Mouse (Mus musculus) testis, adult 2 months (tissue): ENCODE measurements at regions not wholly inside any gene's neighbourhood (a gene's known extent, or its start where the extent isn't known, plus 50 kb on each side); places are given as distances from the start of the nearest gene placed in this dataset.

Source experiments
- H3K27ac ChIP-seq: fragments of 200-500 bp; 2 replicates; pipeline ENCODE4 v1.5.1; 2012; ENCODE audit warnings: low read depth, low read length; ENCODE audit not compliant: control insufficient read depth, insufficient read depth
- H3K27me3 ChIP-seq: fragments of 200-500 bp; 2 replicates; pipeline ENCODE4 v1.6.1; 2012; ENCODE audit warnings: mild to moderate bottlenecking, low read length, moderate library complexity; ENCODE audit not compliant: control insufficient read depth, insufficient read depth
- H3K36me3 ChIP-seq: fragments of 200-500 bp; 2 replicates; pipeline ENCODE4 v1.6.1; 2012; ENCODE audit warnings: mild to moderate bottlenecking, low read length; ENCODE audit not compliant: control insufficient read depth, insufficient read depth
- H3K4me1 ChIP-seq: fragments of 200-500 bp; 2 replicates; pipeline ENCODE4 v1.6.1; 2012; ENCODE audit warnings: low read length; ENCODE audit not compliant: control insufficient read depth, insufficient read depth
- H3K4me3 ChIP-seq: fragments of 200-500 bp; 2 replicates; pipeline ENCODE4 v1.5.1; 2012; ENCODE audit warnings: low read depth, mild to moderate bottlenecking, low read length, moderate library complexity, mixed read lengths; ENCODE audit not compliant: control insufficient read depth
- CTCF ChIP-seq: fragments of 200-500 bp; IDR thresholded peaks from 2 replicates; pipeline ENCODE4 v1.5.1; 2012; ENCODE audit warnings: low read depth, mild to moderate bottlenecking, inconsistent platforms, low read length, moderate library complexity; ENCODE audit not compliant: control insufficient read depth, insufficient read depth, insufficient replicate concordance
- POLR2A ChIP-seq: fragments of 200-500 bp; IDR thresholded peaks from 2 replicates; pipeline ENCODE4 v1.6.1; 2012; ENCODE audit warnings: low read depth, mild to moderate bottlenecking, inconsistent platforms, low read length, moderate library complexity; ENCODE audit not compliant: control insufficient read depth

DNA sequence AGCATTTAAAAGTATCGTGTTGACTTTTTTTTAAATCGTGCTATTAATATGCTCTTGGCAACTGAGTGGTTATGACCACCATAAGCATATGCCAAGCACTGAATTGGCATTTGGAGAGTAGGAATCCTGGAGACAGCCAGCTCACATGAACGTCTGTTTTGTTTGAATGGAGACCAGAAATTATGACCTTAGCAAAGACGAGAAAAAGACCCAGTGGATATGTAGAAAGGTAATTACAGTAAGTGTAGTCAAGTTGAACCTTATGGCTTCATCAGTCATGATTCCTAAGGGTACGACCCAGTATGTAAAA, 308.8 kb upstream of the Mpped2 start:
- no peaks in the 10 kb centered on the region; the same call in 1 of the 2 replicates for H3K4me1 ChIP-seq
- H3K27ac ChIP-seq = no peak overlapping the region
- no peaks in the 10 kb centered on the region for H3K36me3 ChIP-seq
- no peaks in the 10 kb centered on the region for H3K27me3 ChIP-seq
- no peak for TF ChIP-seq POLR2A
- TF ChIP-seq CTCF = no peak
- H3K4me3 ChIP-seq = no peak overlapping the region

DNA sequence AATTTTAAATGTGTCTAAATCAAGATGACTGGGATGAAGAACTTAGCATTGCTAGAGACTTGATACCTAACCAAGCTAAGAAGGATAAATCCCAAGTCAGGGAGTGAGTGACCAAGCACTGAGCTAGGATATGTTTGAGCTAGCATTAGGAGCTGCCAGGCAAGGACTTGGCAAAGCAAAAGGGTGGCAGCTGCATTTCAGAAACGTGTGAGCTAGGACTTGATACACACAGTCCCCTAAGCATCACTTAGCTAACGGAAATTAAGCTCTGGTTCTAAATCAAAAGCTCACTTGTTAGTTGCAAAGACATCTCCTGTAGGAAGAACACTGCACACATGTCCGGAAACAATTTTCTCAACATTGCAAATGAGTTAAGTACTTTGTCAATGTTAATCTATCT, 308.2 kb upstream of the Mpped2 start:
- TF ChIP-seq CTCF (no peak), POLR2A (no peak)
- Histone ChIP-seq H3K4me3 (no peak overlapping the region), H3K27me3 (no peaks in the 10 kb centered on the region), H3K4me1 (no peaks in the 10 kb centered on the region; the same call in 1 of the 2 replicates), H3K36me3 (no peaks in the 10 kb centered on the region), H3K27ac (no peak overlapping the region)

DNA sequence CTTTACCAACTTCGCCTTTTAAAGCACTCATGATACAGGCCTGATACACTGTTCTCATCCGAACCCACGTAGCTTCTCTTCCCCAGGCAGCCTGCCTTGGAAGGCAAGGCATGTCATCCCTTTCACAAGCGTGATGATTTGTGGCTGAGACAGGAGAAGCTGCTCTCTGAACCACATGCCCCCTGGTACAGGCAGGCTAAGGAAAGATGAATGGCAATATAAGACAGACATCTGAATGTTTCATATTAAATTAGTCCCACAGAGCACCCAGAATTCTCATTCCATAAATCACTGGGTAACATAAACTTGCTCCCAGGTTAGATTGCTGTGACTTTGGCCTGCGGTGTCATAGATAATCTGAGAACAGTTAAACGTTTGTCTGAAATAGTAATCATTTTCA, 280.9 kb upstream of the Mpped2 start:
- no peaks in the 10 kb centered on the region for H3K27me3 ChIP-seq
- H3K27ac ChIP-seq = no peak overlapping the region
- no peaks in the 10 kb centered on the region for H3K4me1 ChIP-seq
- H3K36me3 ChIP-seq = no peaks in the 10 kb centered on the region
- no peak overlapping the region for H3K4me3 ChIP-seq
- TF ChIP-seq CTCF (no peak), POLR2A (no peak)

DNA sequence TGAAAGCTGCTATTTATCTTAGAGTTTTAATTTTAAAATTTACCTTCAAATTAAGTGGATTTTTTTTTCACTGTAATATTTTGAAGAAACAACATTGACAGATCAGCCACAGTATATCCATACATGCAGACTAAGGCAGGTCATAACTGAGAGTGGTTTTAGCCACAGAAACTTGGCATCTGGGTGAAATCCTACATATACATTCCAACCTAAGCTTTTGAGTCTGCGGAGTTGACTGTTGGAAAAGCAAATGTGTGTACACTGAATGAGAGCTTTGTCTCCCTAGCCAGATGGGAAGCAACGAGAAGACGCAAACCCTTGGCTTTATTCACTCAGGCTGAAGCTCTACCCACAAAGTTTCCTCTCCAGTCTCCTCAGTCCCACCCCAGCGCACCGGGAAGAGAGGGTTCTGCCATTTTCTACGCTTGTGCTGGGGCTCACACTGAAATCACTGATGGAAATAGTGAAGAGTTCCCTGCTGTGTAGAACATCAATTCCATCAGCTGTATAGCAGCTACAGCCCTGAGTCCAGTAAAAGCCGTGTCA, 277.5 kb upstream of the Mpped2 start:
- H3K4me3 ChIP-seq = no peak overlapping the region
- H3K27ac ChIP-seq = no peak overlapping the region
- H3K36me3 ChIP-seq = no peaks in the 10 kb centered on the region
- no peaks in the 10 kb centered on the region for H3K4me1 ChIP-seq
- TF ChIP-seq CTCF (no peak), POLR2A (no peak)
- H3K27me3 ChIP-seq = no peaks in the 10 kb centered on the region

DNA sequence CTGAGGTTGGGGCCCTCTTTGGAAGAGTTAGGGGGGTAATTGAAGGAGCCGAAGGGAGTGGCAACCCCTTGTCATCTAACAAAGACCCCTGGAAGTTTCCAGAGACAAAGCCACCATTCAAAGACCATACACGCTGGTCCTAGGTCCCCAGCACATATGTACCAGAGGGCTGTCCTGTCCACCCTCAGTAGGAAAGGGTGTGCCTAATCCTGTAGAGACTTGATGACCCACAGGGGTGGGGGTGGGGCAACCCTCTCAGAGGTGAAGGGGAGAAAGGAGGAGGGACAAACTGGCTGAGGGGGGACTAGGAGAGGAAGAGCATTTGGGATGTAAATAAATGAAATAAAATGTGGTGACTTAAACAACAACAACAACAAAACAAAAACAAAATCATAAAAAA, 274.9 kb upstream of the Mpped2 start:
- H3K27ac ChIP-seq = no peak overlapping the region
- no peaks in the 10 kb centered on the region for H3K4me1 ChIP-seq
- H3K36me3 ChIP-seq = no peaks in the 10 kb centered on the region
- no peak overlapping the region for H3K4me3 ChIP-seq
- no peak for TF ChIP-seq CTCF
- TF ChIP-seq POLR2A = no peak
- no peaks in the 10 kb centered on the region for H3K27me3 ChIP-seq

DNA sequence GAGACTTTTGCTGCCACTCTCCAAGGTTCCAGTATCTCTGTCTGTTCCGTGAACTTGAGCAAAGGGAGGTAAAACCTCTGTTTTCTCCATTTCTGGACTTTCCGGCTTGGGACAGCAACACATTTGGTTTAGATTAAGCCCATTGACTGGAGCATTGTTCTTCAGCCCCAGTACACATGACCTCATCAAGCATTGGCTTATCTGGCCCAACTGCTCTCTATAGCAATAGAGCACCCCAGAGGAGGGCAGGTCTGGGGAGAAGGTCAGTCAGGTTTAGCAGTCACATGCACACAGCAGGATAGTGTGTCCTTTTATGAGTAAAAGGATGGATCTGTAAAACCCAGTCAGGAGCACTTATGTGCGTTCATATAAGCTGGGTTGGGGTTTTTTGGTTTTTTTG, 268.1 kb upstream of the Mpped2 start:
- Histone ChIP-seq H3K36me3 (no peaks in the 10 kb centered on the region), H3K27me3 (no peaks in the 10 kb centered on the region), H3K4me1 (no peaks in the 10 kb centered on the region), H3K4me3 (no peak overlapping the region), H3K27ac (no peak overlapping the region)
- TF ChIP-seq POLR2A (no peak), CTCF (no peak)

DNA sequence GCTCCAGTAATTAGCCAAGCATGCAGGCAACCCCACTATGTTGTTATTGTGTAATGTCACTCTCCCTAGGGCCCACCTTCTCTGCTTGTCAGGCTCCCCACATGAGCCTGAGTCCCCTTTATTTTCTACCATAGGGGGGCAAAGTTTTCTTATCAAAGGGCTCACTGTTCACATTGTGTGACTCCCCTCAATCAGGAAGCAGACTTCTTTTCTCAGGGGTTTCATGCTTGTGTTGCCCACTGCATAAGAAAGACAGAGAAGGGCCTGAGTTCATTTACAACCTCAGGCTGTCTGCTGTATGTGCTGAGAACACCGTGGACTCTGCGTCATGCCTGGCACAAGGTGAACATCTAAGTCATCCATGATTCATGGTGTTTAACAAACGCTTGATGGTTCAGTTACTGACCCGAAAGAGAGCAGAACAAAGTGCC, 267.6 kb upstream of the Mpped2 start:
- no peaks in the 10 kb centered on the region for H3K27me3 ChIP-seq
- H3K27ac ChIP-seq = no peak overlapping the region
- no peaks in the 10 kb centered on the region for H3K36me3 ChIP-seq
- H3K4me1 ChIP-seq = no peaks in the 10 kb centered on the region
- TF ChIP-seq CTCF = no peak
- TF ChIP-seq POLR2A = no peak
- no peak overlapping the region for H3K4me3 ChIP-seq

DNA sequence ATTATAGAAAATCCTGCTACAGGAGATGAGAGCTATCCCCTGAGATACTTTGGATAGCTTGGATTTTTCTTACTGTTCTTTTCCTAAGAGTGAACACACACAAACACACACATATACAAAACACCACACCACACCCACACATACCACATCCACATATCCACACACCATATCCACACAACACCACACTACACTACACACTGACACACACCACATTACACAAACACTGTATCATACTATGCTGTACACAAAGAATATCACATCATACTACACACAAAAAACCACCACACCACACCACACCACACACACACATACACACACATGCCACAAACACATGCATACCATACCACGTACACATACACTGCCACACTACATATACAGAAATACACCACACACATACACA, 267.1 kb upstream of the Mpped2 start:
- Histone ChIP-seq H3K4me3 (no peak overlapping the region), H3K36me3 (no peaks in the 10 kb centered on the region), H3K27ac (no peak overlapping the region), H3K27me3 (no peaks in the 10 kb centered on the region), H3K4me1 (no peaks in the 10 kb centered on the region)
- TF ChIP-seq CTCF (no peak), POLR2A (no peak)
